Mouse (Mus musculus) megakaryocyte, embryonic 14.5 days (primary cell): ENCODE data around the gene Fndc11. TPM values are rescaled to one million over a fixed set of nuclear protein-coding genes. Genes with fewer than 3 reads are reported as not detected.
"Not testable (repeated sequence)": the region's sequence is repeated elsewhere in the genome, so short reads cannot be mapped to it uniquely, and the experiment has no call there.

Source experiments
- H3K27me3 ChIP-seq: replicated peaks from 2 replicates; pipeline ENCODE3; 2012; ENCODE audit warnings: inconsistent platforms
- H3K36me3 ChIP-seq: replicated peaks from 2 replicates; pipeline ENCODE3; 2012; ENCODE audit warnings: low read length, inconsistent platforms, mixed read lengths
- H3K4me1 ChIP-seq: 2 replicates; pipeline ENCODE4 v1.6.1; 2012; ENCODE audit warnings: inconsistent platforms
- H3K4me3 ChIP-seq: replicated peaks from 2 replicates; pipeline ENCODE3; 2012; ENCODE audit warnings: moderate library complexity, mild to moderate bottlenecking, inconsistent platforms
- H3K9me3 ChIP-seq: 2 replicates; pipeline ENCODE4 v1.6.1; 2012; ENCODE audit warnings: inconsistent platforms
- FLI1 ChIP-seq: IDR thresholded peaks from 2 replicates; pipeline ENCODE4 v1.6.1; 2012; ENCODE audit warnings: low read length, inconsistent platforms, mixed read lengths
- GATA1 ChIP-seq: IDR thresholded peaks from 3 replicates; pipeline ENCODE4 v1.6.1; 2012; ENCODE audit warnings: mixed read lengths, low read length, inconsistent platforms, borderline replicate concordance
- polyA plus RNA-seq: library from polyadenylated mRNA; stranded (reverse); fragments of >175 nt; gene quantifications from 2 replicates; pipeline ENCODE4 v1.2.3, GENCODE M21; 2012; ENCODE audit warnings: low replicate concordance; ENCODE audit not compliant: insufficient read depth

Fndc11 gene
- not detected in 2 replicates for polyA plus RNA-seq

DNA sequence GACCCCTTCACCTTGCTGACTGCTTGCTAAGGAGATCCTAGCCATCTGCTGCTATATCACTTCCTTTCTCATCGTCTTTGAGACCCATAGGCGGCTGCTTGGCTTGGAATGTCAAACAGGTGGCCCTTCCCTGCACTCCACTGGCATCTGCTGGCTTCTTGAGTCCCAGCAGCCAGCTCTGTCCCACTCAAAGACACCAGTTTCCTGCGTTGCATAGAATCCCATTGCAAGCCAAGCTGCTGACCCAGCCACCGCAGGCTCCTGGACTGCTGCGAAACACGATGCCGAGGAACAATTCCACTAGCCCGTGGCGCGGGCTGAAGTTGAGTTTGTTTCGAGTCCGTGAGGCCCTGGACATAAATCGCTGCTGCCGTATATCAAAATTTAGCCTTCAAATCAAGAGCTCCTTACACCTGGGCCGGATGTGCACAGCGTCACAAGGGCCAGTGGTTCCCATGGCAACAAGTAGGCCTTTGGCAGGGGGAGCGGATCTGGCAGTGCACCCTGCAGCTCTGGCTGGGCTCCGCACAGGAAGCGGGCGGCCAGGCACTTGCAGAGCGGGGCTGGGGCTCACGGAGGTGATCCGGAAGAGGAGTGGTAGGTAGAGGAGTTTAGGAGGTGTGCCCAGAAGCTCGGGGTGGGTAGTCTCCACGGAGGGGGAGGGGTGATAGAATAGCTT is at the start of gene Fndc11:
TSS of gene Fndc11 (plus strand) at position 476 of the 679 bp plus-strand sequence.
- TF ChIP-seq FLI1 (no peak), GATA1 (no peak)
- no peaks in the 10 kb centered on the region for H3K36me3 ChIP-seq
- H3K9me3 ChIP-seq = no peaks in the 10 kb centered on the region
- H3K4me3 ChIP-seq = peak within 1 kb of the TSS; percentile 89
- H3K27me3 ChIP-seq = peaks cover 53% of the 10 kb centered on the region
- H3K4me1 ChIP-seq = peaks cover 25% of the 10 kb centered on the region

DNA sequence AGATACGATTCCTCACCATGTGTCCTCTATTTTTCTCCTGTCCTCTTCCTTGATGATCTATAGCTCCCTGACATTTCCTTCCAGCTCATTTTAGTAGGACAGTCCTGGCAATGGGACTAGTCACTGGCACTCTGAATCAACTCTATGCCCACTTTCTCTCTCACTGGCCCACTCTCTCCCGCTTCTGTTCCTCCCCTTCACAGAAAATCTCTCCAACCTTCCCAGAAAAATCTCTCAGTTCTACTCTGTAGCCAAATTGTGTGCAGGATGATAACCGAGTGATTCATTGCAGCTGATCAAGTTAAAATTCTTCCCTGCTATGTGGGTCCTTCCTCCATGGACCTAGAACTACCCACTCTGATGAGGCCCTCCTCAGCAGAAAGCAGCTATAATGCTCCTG is 45.2 kb upstream of the Fndc11 start:
- no peak overlapping the region for H3K4me3 ChIP-seq

DNA sequence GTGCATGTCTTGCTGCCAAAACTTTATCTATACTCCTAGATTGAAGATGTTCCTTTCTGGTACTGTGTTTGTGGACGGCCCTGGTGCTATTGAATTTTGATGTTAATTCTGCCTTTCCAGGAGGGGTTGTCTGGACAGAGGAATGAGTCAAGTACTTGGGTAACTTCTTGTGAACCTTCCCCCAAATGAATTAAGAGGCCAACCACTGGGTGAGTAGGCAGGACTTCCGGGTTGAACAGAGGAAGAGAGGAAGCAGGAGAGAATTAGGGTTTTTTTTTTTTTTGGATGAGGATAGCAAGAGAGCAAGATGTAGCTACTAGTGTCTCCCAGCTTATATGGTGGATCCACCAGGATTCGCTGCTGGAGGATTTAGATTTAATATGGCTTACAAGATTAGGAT is 41.8 kb upstream of the Fndc11 start:
- Histone ChIP-seq H3K9me3 (no peaks in the 10 kb centered on the region), H3K4me3 (no peak overlapping the region), H3K27me3 (peaks cover 33% of the 10 kb centered on the region), H3K4me1 (no peaks in the 10 kb centered on the region), H3K36me3 (no peaks in the 10 kb centered on the region)
- TF ChIP-seq FLI1 = no peak

More for the DNA sequence above, 45.2 kb upstream of the Fndc11 start:
- no peaks in the 10 kb centered on the region for H3K4me1 ChIP-seq
- no peaks in the 10 kb centered on the region for H3K36me3 ChIP-seq
- TF ChIP-seq FLI1 (no peak), GATA1 (no peak)
- H3K9me3 ChIP-seq = peaks cover 2% of the 10 kb centered on the region; the same call in 1 of the 2 replicates
- peaks cover 16% of the 10 kb centered on the region for H3K27me3 ChIP-seq

DNA sequence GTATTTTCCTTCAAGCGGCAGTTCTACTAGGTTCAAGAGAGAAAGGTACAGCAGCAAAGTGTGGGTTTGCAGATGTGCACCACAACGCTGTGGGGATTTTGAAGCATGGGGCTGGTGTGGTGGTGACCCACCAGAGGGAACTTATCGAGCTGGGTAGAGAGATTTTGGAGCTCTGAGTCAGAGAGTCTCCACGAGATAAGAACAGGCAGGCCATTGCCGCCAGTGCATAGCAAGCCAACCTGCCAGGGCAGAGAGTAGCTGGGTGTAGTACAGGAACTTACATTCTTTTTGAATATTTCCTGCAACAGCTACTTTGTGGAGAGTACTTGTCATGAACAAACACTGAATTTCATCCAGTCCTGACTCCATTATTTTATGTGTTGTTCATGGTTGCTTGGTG is 41.3 kb upstream of the Fndc11 start:
- no peak overlapping the region for H3K4me3 ChIP-seq
- H3K9me3 ChIP-seq = no peaks in the 10 kb centered on the region
- TF ChIP-seq GATA1 (no peak), FLI1 (no peak)
- no peaks in the 10 kb centered on the region for H3K36me3 ChIP-seq
- H3K27me3 ChIP-seq = peaks cover 35% of the 10 kb centered on the region
- no peaks in the 10 kb centered on the region for H3K4me1 ChIP-seq

DNA sequence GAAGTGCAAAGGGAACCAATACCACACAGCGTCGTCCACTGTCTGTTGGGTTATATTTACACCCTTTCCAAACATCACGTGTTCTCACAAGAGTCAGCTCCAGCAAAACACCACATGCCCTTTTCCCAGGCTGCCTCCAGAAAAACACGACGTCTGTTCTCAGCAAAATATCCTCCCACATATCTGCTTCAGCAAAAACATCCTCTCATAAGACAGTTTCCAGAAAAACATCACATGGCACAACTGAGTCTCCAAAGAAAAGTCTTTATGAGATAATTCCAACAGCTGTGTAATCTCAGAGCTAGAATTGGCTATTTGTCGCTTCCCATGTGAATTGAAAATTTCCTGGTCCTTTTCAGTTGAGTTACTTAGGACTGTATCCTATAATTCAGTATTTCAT is 38.9 kb upstream of the Fndc11 start:
- TF ChIP-seq GATA1 (no peak), FLI1 (no peak)

DNA sequence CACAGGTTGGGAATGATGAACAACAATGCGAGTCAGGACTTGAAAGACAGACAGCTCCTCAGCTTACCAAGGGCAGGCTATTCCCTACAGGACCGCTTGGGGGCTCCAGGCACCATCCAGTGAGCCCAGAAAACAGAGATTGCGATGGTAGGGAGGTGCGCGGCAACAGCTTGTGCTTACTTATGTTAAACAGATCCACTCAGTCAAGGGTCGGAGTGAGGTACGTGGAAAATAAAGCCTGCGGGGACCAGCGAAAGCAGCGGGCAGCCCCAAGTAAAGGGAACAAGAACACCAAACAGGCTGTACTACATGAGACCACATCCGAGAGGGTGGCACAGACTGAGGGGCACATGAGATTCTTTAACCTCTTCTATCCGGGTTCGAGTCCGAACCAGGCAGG is 33.2 kb upstream of the Fndc11 start:
- no peaks in the 10 kb centered on the region for H3K9me3 ChIP-seq
- no peak for TF ChIP-seq FLI1
- TF ChIP-seq GATA1 = no peak
- H3K36me3 ChIP-seq = peaks cover 13% of the 10 kb centered on the region
- H3K4me1 ChIP-seq = peaks cover 32% of the 10 kb centered on the region
- H3K4me3 ChIP-seq = peak overlapping the region; percentile 94
- H3K27me3 ChIP-seq = peaks cover 33% of the 10 kb centered on the region

More for the DNA sequence above, 38.9 kb upstream of the Fndc11 start:
- Histone ChIP-seq H3K36me3 (no peaks in the 10 kb centered on the region), H3K9me3 (no peaks in the 10 kb centered on the region), H3K27me3 (peaks cover 54% of the 10 kb centered on the region), H3K4me1 (no peaks in the 10 kb centered on the region; the same call in 1 of the 2 replicates), H3K4me3 (no peak overlapping the region)

DNA sequence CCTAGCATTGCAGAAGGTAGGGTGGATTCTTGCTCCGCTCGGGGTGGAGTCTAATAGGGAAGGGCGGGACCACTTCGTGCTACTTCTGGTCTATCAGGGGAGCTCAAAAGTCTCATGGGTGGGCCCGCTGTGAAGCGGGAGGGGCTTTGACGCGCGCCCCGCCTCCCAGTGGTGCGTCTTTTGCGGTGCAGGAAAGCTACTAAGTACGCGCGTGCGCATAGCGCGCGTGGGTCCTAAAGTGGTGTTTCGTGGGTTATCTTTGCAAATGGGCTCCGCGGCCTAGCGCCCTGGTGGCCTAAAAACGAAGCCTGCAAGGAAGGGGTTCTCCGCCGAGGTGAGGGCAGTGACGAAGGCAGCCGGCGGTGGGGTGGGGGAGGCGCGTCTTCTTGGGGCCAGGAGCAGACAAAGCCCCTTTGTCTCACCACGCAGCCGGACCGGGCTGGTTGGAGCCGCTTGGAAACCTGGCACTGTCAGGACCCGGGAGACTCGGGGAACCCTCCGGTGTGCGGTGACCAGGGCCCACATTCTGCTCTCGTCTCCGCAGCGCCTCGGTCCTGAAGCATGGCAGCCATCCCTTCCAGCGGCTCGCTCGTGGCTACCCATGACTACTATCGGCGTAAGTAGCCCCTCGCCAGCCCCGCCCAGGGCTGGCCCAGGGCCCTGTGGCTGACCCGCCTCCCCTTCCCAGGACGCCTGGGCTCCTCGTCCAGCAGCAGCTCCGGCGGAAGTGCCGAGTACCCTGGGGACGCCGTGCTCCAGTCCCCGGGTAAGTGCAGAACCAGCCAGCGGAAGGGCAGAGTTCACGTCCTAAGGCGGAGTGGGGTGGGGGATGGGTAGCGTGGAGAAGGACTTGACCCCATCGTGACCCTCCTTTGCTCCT is 32.5 kb upstream of the Fndc11 start, which contains the start of gene Ppdpf:
TSS of gene Ppdpf (plus strand) at position 127 of the 880 bp plus-strand sequence.
- no peak for TF ChIP-seq GATA1
- no peak for TF ChIP-seq FLI1
- Histone ChIP-seq H3K9me3 (no peaks in the 10 kb centered on the region), H3K4me3 (peak within 1 kb of the TSS; percentile 94), H3K27me3 (peaks cover 29% of the 10 kb centered on the region), H3K36me3 (peaks cover 13% of the 10 kb centered on the region), H3K4me1 (peaks cover 32% of the 10 kb centered on the region)

DNA sequence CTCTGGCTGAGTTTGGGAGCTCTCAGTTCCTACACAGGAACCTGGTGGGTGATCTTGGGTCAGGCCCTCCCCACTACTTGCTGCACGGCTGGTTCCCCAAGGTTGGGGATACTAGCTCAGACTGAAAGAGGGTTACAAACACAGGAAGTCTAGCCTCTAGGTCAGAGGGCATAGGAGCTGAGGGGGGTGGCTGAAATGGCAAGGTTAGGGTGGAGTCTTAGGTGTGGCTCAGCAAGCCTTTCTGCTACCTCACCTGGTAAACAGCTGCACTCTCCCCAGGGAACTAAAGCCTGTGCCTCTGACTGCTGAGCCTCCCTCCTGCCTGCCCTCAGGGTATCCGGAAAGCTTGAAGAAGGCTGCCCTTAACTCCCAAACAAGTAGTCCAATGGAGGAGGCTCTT is 31.1 kb upstream of the Fndc11 start:
- H3K4me1 ChIP-seq = peaks cover 32% of the 10 kb centered on the region
- H3K4me3 ChIP-seq = peak overlapping the region; percentile 80
- no peaks in the 10 kb centered on the region for H3K9me3 ChIP-seq
- no peak for TF ChIP-seq GATA1
- TF ChIP-seq FLI1 = no peak
- H3K36me3 ChIP-seq = peaks cover 13% of the 10 kb centered on the region
- H3K27me3 ChIP-seq = peaks cover 23% of the 10 kb centered on the region

DNA sequence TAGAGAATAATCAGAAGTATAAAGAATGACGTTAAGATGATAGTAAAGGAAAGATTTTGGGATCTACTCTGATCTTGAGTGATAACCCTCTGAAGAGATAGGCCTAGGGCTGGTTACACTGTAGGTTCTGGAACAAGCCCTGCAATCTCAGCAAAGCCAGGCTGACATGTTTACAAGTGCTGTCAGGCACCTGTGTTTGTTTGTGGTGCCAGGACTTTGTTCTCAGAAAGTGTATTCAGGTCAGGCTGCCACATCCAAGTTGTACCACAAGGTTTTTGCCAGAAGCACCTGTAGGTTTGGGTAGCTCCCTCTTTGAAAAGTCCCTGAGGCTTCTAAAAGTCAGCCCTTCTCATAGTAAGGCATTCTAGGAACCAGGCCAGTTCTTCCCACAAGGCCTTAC is 30.5 kb upstream of the Fndc11 start:
- peaks cover 19% of the 10 kb centered on the region for H3K27me3 ChIP-seq
- no peak overlapping the region for H3K4me3 ChIP-seq
- H3K4me1 ChIP-seq = peaks cover 32% of the 10 kb centered on the region
- TF ChIP-seq GATA1 = no peak
- no peak for TF ChIP-seq FLI1
- no peaks in the 10 kb centered on the region for H3K9me3 ChIP-seq
- peaks cover 13% of the 10 kb centered on the region for H3K36me3 ChIP-seq

DNA sequence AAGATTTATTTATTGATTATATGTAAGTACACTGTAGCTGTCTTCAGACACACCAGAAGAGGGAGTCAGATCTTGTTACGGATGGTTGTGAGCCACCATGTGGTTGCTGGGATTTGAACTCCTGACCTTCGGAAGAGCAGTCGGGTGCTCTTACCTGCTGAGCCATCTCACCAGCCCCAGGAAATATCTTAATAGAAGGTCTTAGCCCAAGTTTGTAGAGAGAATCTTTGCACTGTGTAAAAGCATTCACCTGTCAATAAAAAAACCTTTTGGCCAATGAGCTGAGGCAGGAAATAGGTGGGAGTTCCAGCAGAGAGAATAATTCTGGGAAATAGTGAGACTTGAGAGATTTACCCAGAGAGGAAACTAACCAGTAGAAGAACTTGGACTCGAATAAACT is 28.4 kb upstream of the Fndc11 start:
- not testable (repeated sequence) for H3K9me3 ChIP-seq, H3K4me3 ChIP-seq
- Histone ChIP-seq H3K4me1 (peaks cover 27% of the 10 kb centered on the region), H3K36me3 (peaks cover 13% of the 10 kb centered on the region), H3K27me3 (peaks cover 17% of the 10 kb centered on the region)

DNA sequence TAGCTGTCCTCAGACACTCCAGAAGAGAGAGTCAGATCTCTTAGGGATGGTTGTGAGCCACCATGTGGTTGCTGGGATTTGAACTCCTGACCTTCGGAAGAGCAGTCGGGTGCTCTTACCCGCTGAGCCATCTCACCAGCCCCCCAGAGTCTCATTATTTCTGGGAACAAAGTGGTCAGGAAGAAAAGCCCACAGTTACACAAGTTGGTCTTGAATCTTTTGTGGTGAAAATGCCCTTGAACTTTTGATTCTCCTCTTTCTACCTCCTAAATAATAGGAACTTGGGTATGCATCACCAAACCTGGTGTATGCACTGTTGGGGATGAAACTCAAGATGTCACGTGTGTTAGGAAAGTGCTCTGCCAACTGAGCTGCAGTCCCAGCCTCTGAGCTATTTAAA is 27.9 kb upstream of the Fndc11 start:
- Histone ChIP-seq H3K9me3 (no peaks in the 10 kb centered on the region), H3K4me1 (peaks cover 21% of the 10 kb centered on the region), H3K4me3 (no peak overlapping the region), H3K36me3 (peaks cover 13% of the 10 kb centered on the region), H3K27me3 (peaks cover 23% of the 10 kb centered on the region)
- TF ChIP-seq GATA1 (no peak), FLI1 (no peak)
